Mouse (Mus musculus): ENCODE data around the gene Eva1a.

DNA sequence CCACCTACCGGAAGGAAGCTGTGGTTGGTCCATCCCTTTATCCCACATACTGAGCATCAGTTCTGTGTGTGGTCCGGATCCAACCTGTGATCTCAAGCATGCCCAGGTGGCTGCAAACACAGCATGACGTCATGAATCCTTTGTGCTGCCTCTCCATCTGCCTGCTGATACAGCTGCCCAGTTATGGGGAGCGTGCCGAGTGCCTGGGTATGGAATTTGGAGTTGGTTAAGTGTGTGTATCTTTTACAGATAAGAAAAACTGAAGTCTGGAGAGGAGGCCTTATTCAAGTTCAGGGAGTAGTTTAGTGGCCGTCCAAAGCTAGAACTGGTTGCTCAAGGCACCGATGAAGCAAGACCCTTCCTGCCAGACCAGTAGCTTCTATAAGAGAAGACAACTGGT lies 875 bp upstream of the Eva1a start:
- TF ChIP-seq POLR2A (IDR thresholded peaks at IDR 0.05; ENCODE audit: borderline replicate concordance, insufficient read depth, low read length) (no peak), CTCF (IDR thresholded peaks at IDR 0.05; ENCODE audit: borderline replicate concordance, insufficient read depth, low read depth, low read length) (no peak)
